19 mouse cellular contexts compared by ENCODE assay signal in genomic region chr16:37805746-37806495, GRCm38 (mm10). TPM values are rescaled to one million over a fixed set of nuclear protein-coding genes. Genes with fewer than 3 reads are reported as not detected.
DNase-seq lines count a peak whose midpoint lies in the region; ATAC-seq and TF ChIP-seq lines count a peak whose summit lies in the region.
"Had no signal": no experiment of that assay in that cellular context is flagged by ENCODE, and none has a peak within 500 bp of the region (broad histone marks: within the 10 kb centered on the region; RNA-seq: fewer than 3 reads in every experiment).

No protein-coding gene starts in this region.

- DNase-seq in limb, embryonic 10.5 days (ENCODE audit: low spot score), result no peak
- DNase-seq in Muller cell, postnatal 12 days (ENCODE audit: inconsistent ontology term), result peak; percentile 89
- no peak for DNase-seq in adrenal gland, postnatal 10 days
- DNase-seq: adrenal gland, adult 8-10 months; cerebellum, adult 18-20 months; kidney, adult 9 months; spleen, adult 18-20 months had no signal

- 0 out of 2 replicates have a peak, but pooled peaks have one; percentile 18 for TF ChIP-seq POLR2A in embryonic fibroblast, embryonic 13.5 days (IDR thresholded peaks at IDR 0.05; ENCODE audit: low read depth, low read length)

- H3K36me3 ChIP-seq in heart, embryonic 14.5 days (ENCODE audit: control insufficient read depth, insufficient read depth, low read length), result peaks cover 60% of the 10 kb centered on the region
- peaks cover 31% of the 10 kb centered on the region for H3K36me3 ChIP-seq in heart, embryonic 11.5 days (ENCODE audit: control insufficient read depth, insufficient read depth, low read length)
- H3K36me3 ChIP-seq in limb, embryonic 12.5 days, result peaks cover 68% of the 10 kb centered on the region
- H3K36me3 ChIP-seq in limb, embryonic 10.5 days, result peaks cover 78% of the 10 kb centered on the region

- H3K4me3 ChIP-seq in heart, embryonic 14.5 days (ENCODE audit: control insufficient read depth in 1 of 2, insufficient read depth in 1 of 2, low read depth in 1 of 2, low read length in 2 of 2), result no peak overlapping the region
- no peak overlapping the region for H3K4me3 ChIP-seq in heart, embryonic 11.5 days (ENCODE audit: low read depth, low read length)
- H3K4me3 ChIP-seq in limb, embryonic 12.5 days (replicated peaks), result no peak overlapping the region
- H3K4me3 ChIP-seq in limb, embryonic 10.5 days, result no peak overlapping the region
- H3K4me3 ChIP-seq in embryonic fibroblast, embryonic 13.5 days (ENCODE audit: insufficient read depth, low read length), result no peak overlapping the region
- H3K4me3 ChIP-seq: forebrain, embryonic 13.5 days; layer of hippocampus, adult 2 months; left cerebral cortex, adult 2 months; midbrain, embryonic 13.5 days; myocyte had no signal

- H3K9ac ChIP-seq in heart, embryonic 14.5 days (ENCODE audit: low read length), result no peak overlapping the region
- H3K9ac ChIP-seq in heart, embryonic 11.5 days (ENCODE audit: low read depth, low read length), result no peak overlapping the region
- H3K9ac ChIP-seq in limb, embryonic 12.5 days (replicated peaks), result no peak overlapping the region
- H3K9ac ChIP-seq: forebrain, embryonic 13.5 days; hindbrain, embryonic 14.5 days; midbrain, embryonic 13.5 days had no signal

- H3K9me3 ChIP-seq in heart, embryonic 14.5 days (ENCODE audit: control insufficient read depth, low read length), result peaks cover 8% of the 10 kb centered on the region; the same call in 1 of the 2 replicates
- 0 out of 2 replicates have a peak, but pooled peaks cover 2% of the 10 kb centered on the region for H3K9me3 ChIP-seq in heart, embryonic 11.5 days (replicated peaks; ENCODE audit: control insufficient read depth, low read length)
- H3K9me3 ChIP-seq in limb, embryonic 12.5 days, result peaks cover 13% of the 10 kb centered on the region; the same call in 1 of the 2 replicates
- H3K9me3 ChIP-seq in limb, embryonic 10.5 days (replicated peaks), result no peaks in the 10 kb centered on the region
- H3K9me3 ChIP-seq: midbrain, embryonic 13.5 days had no signal

- H3K27me3 ChIP-seq in heart, embryonic 14.5 days (ENCODE audit: control insufficient read depth, insufficient read depth, low read length), result no peaks in the 10 kb centered on the region
- H3K27me3 ChIP-seq in heart, embryonic 11.5 days (ENCODE audit: control insufficient read depth, insufficient read depth, low read length), result no peaks in the 10 kb centered on the region
- no peaks in the 10 kb centered on the region for H3K27me3 ChIP-seq in limb, embryonic 12.5 days
- H3K27me3 ChIP-seq in limb, embryonic 10.5 days (ENCODE audit: low read depth, poor library complexity, severe bottlenecking), result no peaks in the 10 kb centered on the region
- H3K27me3 ChIP-seq: forebrain, embryonic 13.5 days; midbrain, embryonic 13.5 days had no signal

- H3K4me2 ChIP-seq in heart, embryonic 14.5 days (ENCODE audit: low read length), result no peak overlapping the region
- H3K4me2 ChIP-seq in heart, embryonic 11.5 days, result no peak overlapping the region
- no peak overlapping the region for H3K4me2 ChIP-seq in limb, embryonic 12.5 days
- H3K4me2 ChIP-seq: forebrain, embryonic 13.5 days; hindbrain, embryonic 14.5 days; midbrain, embryonic 13.5 days had no signal

- ATAC-seq in heart, embryonic 14.5 days (ENCODE audit: insufficient number of reproducible peaks, insufficient read depth, low FRiP score, low read depth), result no peak
- no peak for ATAC-seq in heart, embryonic 11.5 days (replicated peaks; ENCODE audit: insufficient number of reproducible peaks, low FRiP score, low TSS enrichment)
- ATAC-seq in limb, embryonic 12.5 days (ENCODE audit: insufficient number of reproducible peaks, insufficient read depth, low FRiP score, low TSS enrichment, low read depth), result no peak
- ATAC-seq: forebrain, embryonic 13.5 days; midbrain, embryonic 13.5 days had no signal

- peak overlapping the region; percentile 44 to 67 for H3K27ac ChIP-seq in heart, embryonic 14.5 days (replicated peaks in 1 of 2; ENCODE audit: control insufficient read depth in 1 of 2, insufficient read depth in 1 of 2, low read depth in 2 of 2, low read length in 2 of 2)
- H3K27ac ChIP-seq in heart, embryonic 11.5 days (ENCODE audit: low read depth, low read length), result no peak overlapping the region
- 0 out of 2 replicates have a peak overlapping the region, but pooled peaks have one; percentile 29 for H3K27ac ChIP-seq in limb, embryonic 12.5 days
- H3K27ac ChIP-seq in limb, embryonic 10.5 days, result no peak overlapping the region
- H3K27ac ChIP-seq in embryonic fibroblast, embryonic 13.5 days (ENCODE audit: insufficient read depth, low read length), result peak overlapping the region; percentile 64
- H3K27ac ChIP-seq: forebrain, embryonic 13.5 days; hindbrain, embryonic 14.5 days; layer of hippocampus, adult 2 months; left cerebral cortex, adult 2 months; midbrain, embryonic 13.5 days had no signal

- no peak for TF ChIP-seq CTCF in embryonic fibroblast, embryonic 13.5 days (IDR thresholded peaks at IDR 0.05; ENCODE audit: borderline replicate concordance, insufficient read depth, low read length)

- H3K4me1 ChIP-seq in heart, embryonic 14.5 days (ENCODE audit: control insufficient read depth in 2 of 2, insufficient read depth in 2 of 2, low read length in 2 of 2), result peaks cover 13 to 36% of the 10 kb centered on the region in 2 experiments
- H3K4me1 ChIP-seq in heart, embryonic 11.5 days (ENCODE audit: control insufficient read depth, insufficient read depth, low read length), result peaks cover 16% of the 10 kb centered on the region
- peaks cover 56% of the 10 kb centered on the region for H3K4me1 ChIP-seq in limb, embryonic 12.5 days (replicated peaks)
- H3K4me1 ChIP-seq in limb, embryonic 10.5 days, result peaks cover 32% of the 10 kb centered on the region
- peaks cover 28% of the 10 kb centered on the region for H3K4me1 ChIP-seq in embryonic fibroblast, embryonic 13.5 days (ENCODE audit: control insufficient read depth, insufficient read depth, low read length)

- 54% methylated on average over 3 of the region's 3 CpGs for WGBS in heart, embryonic 14.5 days
- 66% methylated on average over 3 of the region's 3 CpGs for WGBS in heart, embryonic 11.5 days (ENCODE audit: insufficient replicate concordance)
- 62% methylated on average over 3 of the region's 3 CpGs for WGBS in limb, embryonic 12.5 days
- 83% methylated on average over 3 of the region's 3 CpGs for WGBS in limb, embryonic 10.5 days

RNA-seq across cellular contexts. Expression of gene Fstl1, which starts 29.2 kb away (rescaled TPM):
- polyA plus RNA-seq in heart, embryonic 14.5 days (2014; fragmentation: Nextera tagmentation; extraction: Ambion mirVana), result 537 and 600 TPM in 2 replicates
- 500 and 503 TPM in 2 replicates for polyA plus RNA-seq in heart, embryonic 11.5 days (2014; fragmentation: Nextera tagmentation; extraction: Ambion mirVana)
- polyA plus RNA-seq in limb, embryonic 12.5 days (2016; fragmentation: Nextera tagmentation; extraction: Ambion mirVana), result 385 and 432 TPM in 2 replicates
- polyA plus RNA-seq in limb, embryonic 10.5 days (2016; fragmentation: Nextera tagmentation; extraction: Ambion mirVana), result 160 and 215 TPM in 2 replicates
- polyA plus RNA-seq in embryonic fibroblast, embryonic 13.5 days (2011; ENCODE audit: insufficient read length, low read depth, missing spikeins), result 1,166 and 1,394 TPM in 2 replicates
- 100 to 1,000 TPM; 215 to 264 TPM for total RNA-seq in adrenal gland, postnatal 10 days (2021)

RNA-seq across cellular contexts. Expression of gene Gm36028, which starts 55.0 kb away (rescaled TPM):
- 3.3 and 4.9 TPM in 2 replicates for polyA plus RNA-seq in heart, embryonic 14.5 days (2014; fragmentation: Nextera tagmentation; extraction: Ambion mirVana)
- polyA plus RNA-seq in heart, embryonic 11.5 days (2014; fragmentation: Nextera tagmentation; extraction: Ambion mirVana), result 1.00 and 1.0 TPM in 2 replicates
- 0.19 TPM in 2 replicates for polyA plus RNA-seq in limb, embryonic 12.5 days (2016; fragmentation: Nextera tagmentation; extraction: Ambion mirVana)
- polyA plus RNA-seq in limb, embryonic 10.5 days (2016; fragmentation: Nextera tagmentation; extraction: Ambion mirVana), result not detected in 2 replicates
- not detected in 2 replicates for polyA plus RNA-seq in embryonic fibroblast, embryonic 13.5 days (2011; ENCODE audit: insufficient read length, low read depth, missing spikeins)
- total RNA-seq in adrenal gland, postnatal 10 days (2021), result under 1 TPM; 0.36 to 0.39 TPM
- total RNA-seq: ES-E14; gastrocnemius, postnatal 4 days; layer of hippocampus, adult 2 months; left cerebral cortex, adult 2 months had no signal
- polyA plus RNA-seq: forebrain, embryonic 13.5 days; hindbrain, embryonic 14.5 days had no signal

Comparison
In these comparisons a context has a peak if more than half of its experiments do, and no peak if none do; other contexts are left out.
1. H3K27ac ChIP-seq: peak in heart, embryonic 14.5 days (2 of 2), limb, embryonic 12.5 days (single experiment) and embryonic fibroblast, embryonic 13.5 days (single experiment); none in heart, embryonic 11.5 days (single experiment) and limb, embryonic 10.5 days (single experiment).